In the genomic region with DNA sequence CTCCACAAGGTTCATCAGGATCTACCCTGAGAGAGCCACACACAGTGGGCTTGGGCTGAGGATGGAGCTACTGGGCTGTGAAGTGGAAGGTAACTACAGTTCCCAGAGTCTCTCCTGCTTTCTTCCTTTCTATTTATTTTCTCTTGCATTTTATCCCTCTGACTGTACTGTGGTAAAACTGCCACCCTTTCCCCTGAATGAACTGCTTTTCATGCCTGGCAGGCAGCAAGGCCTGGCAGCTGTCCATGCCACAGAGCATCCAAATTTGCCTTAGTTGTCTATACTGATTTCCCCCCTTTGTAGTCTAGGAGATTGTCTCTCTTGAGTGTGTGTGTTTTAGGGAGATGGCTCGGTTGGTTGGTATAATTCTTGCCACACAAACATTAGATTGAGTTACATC, we compare ENCODE assay signal across 14 mouse cellular contexts.
A peak's percentile ranks its signal among the peaks of the same experiment; 100 is the strongest.
DNase-seq lines count a peak whose midpoint lies in the region; TF ChIP-seq lines count a peak whose summit lies in the region.
"Had no signal": no experiment of that assay in that cellular context is flagged by ENCODE, and none has a peak within 500 bp of the region (broad histone marks: within the 10 kb centered on the region; RNA-seq: fewer than 3 reads in every experiment).

No protein-coding gene starts in this region.

- no peaks in the 10 kb centered on the region for H3K27me3 ChIP-seq in myocyte (ENCODE audit: control insufficient read depth, insufficient read depth, insufficient read length)
- H3K27me3 ChIP-seq: forebrain, embryonic 12.5 days; heart, embryonic 12.5 days; liver, embryonic 15.5 days had no signal

- no peaks in the 10 kb centered on the region for H3K36me3 ChIP-seq in myocyte (ENCODE audit: control insufficient read depth, insufficient read depth)

- H3K4me3 ChIP-seq in myocyte: no peak overlapping the region
- H3K4me3 ChIP-seq: forebrain, embryonic 12.5 days; heart, embryonic 12.5 days; liver, embryonic 15.5 days had no signal

- DNase-seq in cerebellum, postnatal 14 days: peak; percentile 33 to 38
- DNase-seq in cerebellum, postnatal 36 days: no peak
- peak; percentile 33 to 47 for DNase-seq in layer of hippocampus, postnatal 10 days (ENCODE audit: low spot score in 2 of 2)
- DNase-seq in layer of hippocampus, adult 9-10 months (ENCODE audit: low spot score): no peak
- peak; percentile 35 to 49 for DNase-seq in right cerebral cortex, postnatal 10 days (ENCODE audit: low spot score in 2 of 2)
- DNase-seq in right cerebral cortex, adult 18-20 months: no peak
- DNase-seq: heart, postnatal 36 days; lung, postnatal 10 days; retina, postnatal 1 day; thymus, postnatal 25 days had no signal

- no peak overlapping the region for H3ac ChIP-seq in myocyte (ENCODE audit: control insufficient read depth, insufficient read length)

- H3K4me2 ChIP-seq in myocyte (ENCODE audit: low read depth): peak overlapping the region; percentile 13
- H3K4me2 ChIP-seq: forebrain, embryonic 12.5 days; heart, embryonic 12.5 days; liver, embryonic 15.5 days had no signal

- H3K79me2 ChIP-seq in myocyte (ENCODE audit: control insufficient read depth, insufficient read depth): no peaks in the 10 kb centered on the region

- no peak for TF ChIP-seq POLR2A in myocyte (IDR thresholded peaks at IDR 0.05; ENCODE audit: insufficient read length, low read depth)

TF ChIP-seq in myocyte, 11 proteins besides CTCF, POLR2A, EP300 and RAD21:
- TF ChIP-seq E2F4 (IDR thresholded peaks at IDR 0.05; ENCODE audit: insufficient read depth) (no peak), MYOD1 (IDR thresholded peaks at IDR 0.05; ENCODE audit: control insufficient read depth in 1 of 3, insufficient read length in 2 of 3, low read depth in 2 of 3) (peak in 1 of 3 experiments; percentile 18), MYOG (IDR thresholded peaks at IDR 0.05; ENCODE audit: control insufficient read depth in 1 of 3, insufficient read depth in 1 of 3, insufficient read length in 2 of 3, low read depth in 2 of 3) (no peak), TCF12 (IDR thresholded peaks at IDR 0.05; ENCODE audit: insufficient read depth, poor library complexity, severe bottlenecking) (no peak)

Comparison
In these comparisons a context has a peak if more than half of its experiments do, and no peak if none do; other contexts are left out.
1. DNase-seq: peak in cerebellum, postnatal 14 days (2 of 2), layer of hippocampus, postnatal 10 days (2 of 2) and right cerebral cortex, postnatal 10 days (2 of 2); none in cerebellum, postnatal 36 days (0 of 2), layer of hippocampus, adult 9-10 months (single experiment) and right cerebral cortex, adult 18-20 months (single experiment).